Mouse (Mus musculus) stomach, postnatal 0 days (tissue): ENCODE data around the gene Zfp866.

Experiments used
- CTCF ChIP-seq: IDR thresholded peaks from 2 replicates; pipeline ENCODE4 v1.5.1; 2016; ENCODE audit warnings: antibody characterized with exemption, low read depth, mild to moderate bottlenecking, moderate library complexity
- EP300 ChIP-seq: optimal IDR thresholded peaks from 2 replicates; pipeline ENCODE3; 2016; ENCODE audit warnings: antibody characterized with exemption

GRCm38 (mm10) chr8:69717232-69717580, 73.8 kb downstream of the Zfp866 start:
- TF ChIP-seq CTCF (no peak), EP300 (no peak)
